Mouse (Mus musculus): ENCODE measurements at regions not wholly inside any gene's neighbourhood (a gene's known extent, or its start where the extent isn't known, plus 50 kb on each side); places are given as distances from the start of the nearest gene placed in this dataset.

- TF ChIP-seq CTCF (IDR thresholded peaks at IDR 0.05) = no peak
- TF ChIP-seq POLR2A (IDR thresholded peaks at IDR 0.05; ENCODE audit: insufficient read depth, low read depth, low read length) = no peak
- no peak for TF ChIP-seq EP300 (IDR thresholded peaks at IDR 0.05; ENCODE audit: insufficient read depth, low read depth, low read length)
These were observed 138.7 kb upstream of the Tle4 start for GRCm38 (mm10) chr19:14736514-14736913.
